Mouse (Mus musculus): ENCODE measurements at regions not wholly inside any gene's neighbourhood (a gene's known extent, or its start where the extent isn't known, plus 50 kb on each side); places are given as distances from the start of the nearest gene placed in this dataset.

GRCm38 (mm10) chr11:85966207-85966606 is 80.0 kb downstream of the Tbx4 start:
- 91% methylated on average over 5 of the region's 5 CpGs for WGBS
- H3K27ac ChIP-seq (ENCODE audit: insufficient read depth, low read length): no peak overlapping the region
- no peak overlapping the region for H3K4me3 ChIP-seq (ENCODE audit: extremely low read depth, insufficient read depth, insufficient read length)
- H3K27me3 ChIP-seq (ENCODE audit: control insufficient read depth, insufficient read depth, low read length): no peaks in the 10 kb centered on the region; the same call in 1 of the 2 replicates
- H3K36me3 ChIP-seq (ENCODE audit: control insufficient read depth, insufficient read depth, low read length): no peaks in the 10 kb centered on the region
- TF ChIP-seq POLR2A (IDR thresholded peaks at IDR 0.05; ENCODE audit: low read depth, low read length) (no peak), CTCF (IDR thresholded peaks at IDR 0.05; ENCODE audit: extremely low read depth, insufficient read depth, insufficient read length, insufficient replicate concordance) (no peak)
- no peaks in the 10 kb centered on the region for H3K4me1 ChIP-seq (ENCODE audit: control insufficient read depth, insufficient read depth, insufficient read length)
- no peak for DNase-seq (ENCODE audit: low read depth in 1 of 2, low spot score in 2 of 2)

GRCm38 (mm10) chr11:85970287-85970686 is 84.1 kb downstream of the Tbx4 start:
- no peak for TF ChIP-seq POLR2A (IDR thresholded peaks at IDR 0.05; ENCODE audit: low read depth, low read length)
- no peaks in the 10 kb centered on the region for H3K36me3 ChIP-seq (ENCODE audit: control insufficient read depth, insufficient read depth, low read length)
- no peaks in the 10 kb centered on the region for H3K4me1 ChIP-seq (ENCODE audit: control insufficient read depth, insufficient read depth, insufficient read length)
- H3K27ac ChIP-seq (ENCODE audit: insufficient read depth, low read length): no peak overlapping the region
- no peaks in the 10 kb centered on the region; the same call in 1 of the 2 replicates for H3K27me3 ChIP-seq (ENCODE audit: control insufficient read depth, insufficient read depth, low read length)
- 60% methylated on average over 2 of the region's 2 CpGs for WGBS
- no peak for DNase-seq (ENCODE audit: low read depth in 1 of 2, low spot score in 2 of 2)
- no peak overlapping the region for H3K4me3 ChIP-seq (ENCODE audit: extremely low read depth, insufficient read depth, insufficient read length)

GRCm38 (mm10) chr11:85972385-85972784 is 86.2 kb downstream of the Tbx4 start:
- no peaks in the 10 kb centered on the region for H3K36me3 ChIP-seq (ENCODE audit: control insufficient read depth, insufficient read depth, low read length)
- no peak overlapping the region for H3K4me3 ChIP-seq (ENCODE audit: extremely low read depth, insufficient read depth, insufficient read length)
- H3K4me1 ChIP-seq (ENCODE audit: control insufficient read depth, insufficient read depth, insufficient read length): no peaks in the 10 kb centered on the region
- WGBS: 26% methylated on average over 7 of the region's 7 CpGs
- peak in 1 of 2 experiments; percentile 30 for DNase-seq (ENCODE audit: low read depth in 1 of 2, low spot score in 2 of 2)
- TF ChIP-seq CTCF (IDR thresholded peaks at IDR 0.05; ENCODE audit: extremely low read depth, insufficient read depth, insufficient read length, insufficient replicate concordance) (peak; percentile 73; the same call in 1 of the 2 replicates), POLR2A (IDR thresholded peaks at IDR 0.05; ENCODE audit: low read depth, low read length) (no peak)
- H3K27ac ChIP-seq (ENCODE audit: insufficient read depth, low read length): no peak overlapping the region
- H3K27me3 ChIP-seq (ENCODE audit: control insufficient read depth, insufficient read depth, low read length): no peaks in the 10 kb centered on the region; the same call in 1 of the 2 replicates

GRCm38 (mm10) chr11:85973736-85974135 is 87.5 kb downstream of the Tbx4 start:
- H3K36me3 ChIP-seq (ENCODE audit: control insufficient read depth, insufficient read depth, low read length): no peaks in the 10 kb centered on the region
- H3K4me3 ChIP-seq (ENCODE audit: extremely low read depth, insufficient read depth, insufficient read length): no peak overlapping the region
- no peak overlapping the region for H3K27ac ChIP-seq (ENCODE audit: insufficient read depth, low read length)
- DNase-seq (ENCODE audit: low read depth in 1 of 2, low spot score in 2 of 2): no peak
- WGBS: 76% methylated on average over 5 of the region's 5 CpGs
- H3K27me3 ChIP-seq (ENCODE audit: control insufficient read depth, insufficient read depth, low read length): no peaks in the 10 kb centered on the region; the same call in 1 of the 2 replicates
- no peaks in the 10 kb centered on the region for H3K4me1 ChIP-seq (ENCODE audit: control insufficient read depth, insufficient read depth, insufficient read length)
- no peak for TF ChIP-seq CTCF (IDR thresholded peaks at IDR 0.05; ENCODE audit: extremely low read depth, insufficient read depth, insufficient read length, insufficient replicate concordance)
- no peak for TF ChIP-seq POLR2A (IDR thresholded peaks at IDR 0.05; ENCODE audit: low read depth, low read length)

GRCm38 (mm10) chr11:85976693-85977434 is 90.6 kb downstream of the Tbx4 start:
- WGBS: 85% methylated on average over 18 of the region's 18 CpGs
- Histone ChIP-seq H3K4me1 (ENCODE audit: control insufficient read depth, insufficient read depth, insufficient read length) (no peaks in the 10 kb centered on the region), H3K36me3 (ENCODE audit: control insufficient read depth, insufficient read depth, low read length) (no peaks in the 10 kb centered on the region), H3K4me3 (ENCODE audit: extremely low read depth, insufficient read depth, insufficient read length) (no peak overlapping the region), H3K27me3 (ENCODE audit: control insufficient read depth, insufficient read depth, low read length) (no peaks in the 10 kb centered on the region), H3K27ac (ENCODE audit: insufficient read depth, low read length) (no peak overlapping the region)
- no peak for TF ChIP-seq POLR2A (IDR thresholded peaks at IDR 0.05; ENCODE audit: low read depth, low read length)
- TF ChIP-seq CTCF (IDR thresholded peaks at IDR 0.05; ENCODE audit: extremely low read depth, insufficient read depth, insufficient read length, insufficient replicate concordance): no peak
- DNase-seq (ENCODE audit: low read depth in 1 of 2, low spot score in 2 of 2): no peak

GRCm38 (mm10) chr11:85980388-85980787 is 94.2 kb downstream of the Tbx4 start:
- Histone ChIP-seq H3K27me3 (ENCODE audit: control insufficient read depth, insufficient read depth, low read length) (no peaks in the 10 kb centered on the region), H3K36me3 (ENCODE audit: control insufficient read depth, insufficient read depth, low read length) (no peaks in the 10 kb centered on the region), H3K4me1 (ENCODE audit: control insufficient read depth, insufficient read depth, insufficient read length) (no peaks in the 10 kb centered on the region), H3K27ac (ENCODE audit: insufficient read depth, low read length) (no peak overlapping the region), H3K4me3 (ENCODE audit: extremely low read depth, insufficient read depth, insufficient read length) (no peak overlapping the region)
- WGBS: 91% methylated on average over 11 of the region's 11 CpGs
- DNase-seq (ENCODE audit: low read depth in 1 of 2, low spot score in 2 of 2): no peak
- TF ChIP-seq POLR2A (IDR thresholded peaks at IDR 0.05; ENCODE audit: low read depth, low read length): no peak
- no peak for TF ChIP-seq CTCF (IDR thresholded peaks at IDR 0.05; ENCODE audit: extremely low read depth, insufficient read depth, insufficient read length, insufficient replicate concordance)

GRCm38 (mm10) chr11:85981561-85981960 is 95.3 kb downstream of the Tbx4 start:
- Histone ChIP-seq H3K4me1 (ENCODE audit: control insufficient read depth, insufficient read depth, insufficient read length) (no peaks in the 10 kb centered on the region), H3K27me3 (ENCODE audit: control insufficient read depth, insufficient read depth, low read length) (no peaks in the 10 kb centered on the region), H3K36me3 (ENCODE audit: control insufficient read depth, insufficient read depth, low read length) (no peaks in the 10 kb centered on the region), H3K4me3 (ENCODE audit: extremely low read depth, insufficient read depth, insufficient read length) (no peak overlapping the region), H3K27ac (ENCODE audit: insufficient read depth, low read length) (no peak overlapping the region)
- TF ChIP-seq POLR2A (IDR thresholded peaks at IDR 0.05; ENCODE audit: low read depth, low read length): no peak
- no peak for TF ChIP-seq CTCF (IDR thresholded peaks at IDR 0.05; ENCODE audit: extremely low read depth, insufficient read depth, insufficient read length, insufficient replicate concordance)
- no peak for DNase-seq (ENCODE audit: low read depth in 1 of 2, low spot score in 2 of 2)
- 88% methylated on average over 4 of the region's 4 CpGs for WGBS
